Mouse (Mus musculus): ENCODE results near the gene Slc11a2. TPM values are rescaled to one million over a fixed set of nuclear protein-coding genes. Genes with fewer than 3 reads are reported as not detected.
A peak's percentile ranks its signal among the peaks of the same experiment; 100 is the strongest.
"Not testable (repeated sequence)": the region's sequence is repeated elsewhere in the genome, so short reads cannot be mapped to it uniquely, and the experiment has no call there.

Slc11a2 gene
- total RNA-seq, 1 experiment from 2014 or later = 102 TPM

DNA sequence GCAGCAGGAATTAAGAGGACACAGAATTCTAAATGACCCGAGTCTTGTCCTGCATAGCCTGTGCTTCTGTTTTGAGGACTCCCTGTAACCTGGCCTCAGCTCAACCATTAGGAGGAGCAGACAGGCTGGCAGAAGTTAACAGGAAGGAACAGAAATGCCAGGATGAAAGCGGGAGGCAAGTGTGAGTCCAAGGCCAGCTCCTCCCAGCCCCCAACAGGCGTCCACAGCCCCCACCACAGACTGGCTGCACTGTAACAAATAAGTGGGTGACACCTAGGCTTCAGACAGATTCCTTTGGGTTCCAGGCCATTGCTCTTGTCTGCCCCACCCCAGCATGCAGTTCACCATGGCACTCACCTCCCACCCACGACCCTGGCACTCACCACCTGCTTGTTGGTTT, 22.1 kb downstream of the Slc11a2 start:
- peak; percentile 61 for DNase-seq

GRCm38 (mm10) chr15:100402347-100402746, 22.5 kb downstream of the Slc11a2 start:
- no peak for DNase-seq

GRCm38 (mm10) chr15:100401811-100402210, 23.1 kb downstream of the Slc11a2 start:
- no peak for DNase-seq

GRCm38 (mm10) chr15:100400592-100401250, 24.2 kb downstream of the Slc11a2 start:
- no peak for DNase-seq

GRCm38 (mm10) chr15:100395561-100395960, 29.3 kb downstream of the Slc11a2 start:
- no peak for DNase-seq

- no peak for DNase-seq
Observed at GRCm38 (mm10) chr15:100393016-100393415, 31.9 kb downstream of the Slc11a2 start.

- DNase-seq = no peak
Observed at GRCm38 (mm10) chr15:100391599-100391998, 33.3 kb downstream of the Slc11a2 start.

DNA sequence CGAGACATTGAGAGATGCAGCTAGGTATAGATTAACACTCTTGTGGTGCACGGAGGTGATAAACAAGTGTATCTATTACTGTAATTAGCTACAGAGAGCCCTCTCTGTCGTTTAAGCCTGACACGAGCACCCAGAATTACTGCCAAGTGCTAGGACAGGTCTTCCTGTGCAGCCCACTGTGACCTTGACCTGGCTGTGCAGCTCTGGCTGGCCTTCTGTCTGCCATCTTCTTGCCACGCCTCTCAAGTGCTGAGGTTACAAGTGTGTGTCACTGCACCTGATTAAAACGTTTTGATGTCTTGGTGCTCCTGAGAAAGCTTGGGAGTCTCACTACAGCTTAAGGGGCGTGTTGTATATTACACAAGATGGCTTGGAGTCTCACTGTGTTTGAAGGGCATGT, 33.8 kb downstream of the Slc11a2 start:
- DNase-seq = peak; percentile 38

GRCm38 (mm10) chr15:100388886-100389285, 36.0 kb downstream of the Slc11a2 start:
- peak; percentile 45 for DNase-seq

DNA sequence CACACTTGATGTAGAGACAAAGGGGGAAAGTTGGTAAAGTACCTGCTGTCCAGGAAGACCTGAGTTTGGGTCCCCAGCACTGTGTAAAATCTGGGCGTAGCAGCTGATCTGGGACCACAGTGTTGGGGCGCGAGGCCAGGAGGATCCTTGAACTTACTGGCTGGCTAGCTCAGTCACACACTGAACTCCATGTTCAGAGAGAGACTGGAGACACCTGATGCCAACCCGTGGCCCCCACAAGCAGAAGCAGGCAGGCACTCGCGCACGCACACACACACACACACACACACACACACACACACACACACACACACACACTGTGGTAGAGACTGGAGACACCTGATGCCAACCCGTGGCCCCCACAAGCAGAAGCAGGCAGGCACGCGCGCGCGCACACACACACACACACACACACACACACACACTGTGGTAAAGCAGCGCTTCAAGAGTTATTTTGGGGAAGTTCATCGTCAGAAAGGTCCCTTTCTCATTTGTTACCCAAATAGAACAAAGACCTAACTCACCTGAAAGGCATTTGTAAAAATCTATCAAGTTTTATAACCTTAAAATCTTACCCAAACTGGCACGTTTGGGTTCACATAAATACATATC, 36.5 kb downstream of the Slc11a2 start:
- DNase-seq = no peak

DNA sequence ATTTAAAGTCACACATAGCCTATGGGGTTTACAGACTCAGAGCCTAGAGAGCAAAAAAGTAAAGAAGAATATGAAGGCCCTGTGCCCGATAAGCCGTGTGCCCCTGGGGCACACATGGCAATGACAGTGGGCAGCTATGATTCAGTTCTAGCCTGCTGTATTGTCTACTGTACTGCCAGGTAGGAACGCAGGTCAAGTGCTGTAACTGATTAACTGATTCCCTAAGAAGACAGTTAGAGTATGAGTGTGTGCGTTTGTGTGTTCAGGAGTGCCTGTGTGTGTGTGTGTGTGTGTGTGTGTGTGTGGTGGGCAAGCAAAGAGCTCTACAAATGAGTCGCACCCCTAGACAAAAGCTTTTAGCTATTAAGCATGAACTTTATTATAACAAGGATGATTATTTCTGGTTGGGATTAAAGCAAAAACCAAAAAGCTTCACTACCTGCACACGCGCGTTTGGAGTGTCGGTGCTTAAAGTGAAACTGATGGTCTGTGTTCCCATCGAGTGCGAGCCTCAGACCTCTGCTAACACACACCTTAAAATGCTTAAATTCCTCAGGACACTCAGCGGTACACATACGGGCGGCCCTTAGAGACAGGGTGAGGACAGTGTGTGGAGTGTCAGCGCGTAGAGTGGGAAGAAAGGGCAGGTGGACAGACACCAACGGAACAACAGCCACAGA, 37.2 kb downstream of the Slc11a2 start:
- DNase-seq = no peak

- no peak for DNase-seq
Observed at GRCm38 (mm10) chr15:100385705-100386104, 39.2 kb downstream of the Slc11a2 start.

DNA sequence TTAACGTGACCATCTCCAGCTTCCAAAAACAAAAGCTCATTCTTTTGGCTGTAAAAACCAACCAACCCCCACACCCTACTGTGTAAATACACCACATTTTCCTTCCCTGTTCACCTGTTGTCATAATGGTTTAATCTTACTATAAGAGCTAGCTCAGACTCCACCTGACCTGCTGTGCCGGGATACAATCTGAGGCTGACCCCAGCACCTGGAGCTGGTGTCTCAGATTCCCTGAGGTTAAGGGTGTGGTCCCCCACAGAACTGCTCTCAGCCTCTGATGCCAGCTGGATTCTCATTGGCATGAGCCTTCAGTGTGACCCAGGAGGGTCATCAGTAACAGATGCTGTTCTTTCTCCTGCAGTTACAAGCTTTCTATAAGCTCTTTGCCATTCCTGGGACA, 44.8 kb downstream of the Slc11a2 start:
- no peak for DNase-seq

- DNase-seq = no peak
Observed at GRCm38 (mm10) chr15:100379658-100380057, 45.2 kb downstream of the Slc11a2 start.

DNA sequence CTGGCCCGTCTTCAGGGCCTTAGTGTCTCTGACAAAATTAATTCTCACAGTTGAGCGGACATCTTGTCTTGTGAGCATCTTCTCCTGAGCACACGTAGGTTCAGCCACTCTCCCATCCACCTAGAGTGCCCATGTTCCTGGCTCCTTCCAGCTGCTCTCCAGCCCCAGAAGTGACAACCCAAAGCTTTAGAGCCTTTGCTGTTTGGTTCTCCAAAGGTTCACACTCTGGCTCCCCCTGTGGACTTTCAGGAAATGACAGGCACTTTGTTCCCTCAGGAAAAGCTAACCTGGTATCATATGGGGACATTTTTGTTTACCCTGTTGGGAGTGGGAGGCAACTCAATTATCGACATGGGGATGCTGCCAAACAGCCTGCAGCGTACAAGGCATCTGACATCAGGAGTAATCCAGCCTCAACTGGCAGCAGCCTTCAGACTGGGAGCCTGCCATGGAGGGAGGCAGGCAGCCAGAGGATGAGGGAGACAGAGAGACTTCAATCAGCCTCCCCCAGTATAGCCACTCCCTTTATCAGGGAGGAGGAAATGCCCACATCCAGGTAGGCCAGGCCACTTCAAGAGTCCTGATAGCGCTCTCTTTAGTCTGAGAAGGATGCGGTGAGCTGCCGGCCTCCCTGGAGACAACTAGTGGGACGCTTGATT, 46.9 kb downstream of the Slc11a2 start:
- DNase-seq = not testable (repeated sequence)

DNA sequence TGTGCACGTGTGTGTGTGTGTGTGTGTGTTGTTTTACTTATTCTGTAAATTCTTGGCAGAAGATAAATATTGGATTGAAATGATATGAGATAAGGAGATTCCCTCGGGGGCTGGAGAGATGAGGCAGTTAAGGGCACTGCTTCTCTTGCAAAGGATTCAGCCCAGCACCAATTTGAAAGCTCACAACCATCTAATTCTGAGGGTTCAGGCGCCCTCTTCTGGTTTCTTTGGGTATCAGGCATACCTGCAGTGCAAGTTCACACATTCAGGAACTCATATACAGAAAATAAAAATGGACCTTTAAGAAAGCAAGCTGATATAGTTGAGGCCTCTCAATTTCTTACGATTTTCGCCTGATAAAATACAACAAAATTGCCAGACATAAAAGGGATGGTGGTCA, 49.8 kb downstream of the Slc11a2 start:
- peak; percentile 71 for DNase-seq

- no peak for DNase-seq
Observed at GRCm38 (mm10) chr15:100367119-100367518, 57.8 kb downstream of the Slc11a2 start.

DNA sequence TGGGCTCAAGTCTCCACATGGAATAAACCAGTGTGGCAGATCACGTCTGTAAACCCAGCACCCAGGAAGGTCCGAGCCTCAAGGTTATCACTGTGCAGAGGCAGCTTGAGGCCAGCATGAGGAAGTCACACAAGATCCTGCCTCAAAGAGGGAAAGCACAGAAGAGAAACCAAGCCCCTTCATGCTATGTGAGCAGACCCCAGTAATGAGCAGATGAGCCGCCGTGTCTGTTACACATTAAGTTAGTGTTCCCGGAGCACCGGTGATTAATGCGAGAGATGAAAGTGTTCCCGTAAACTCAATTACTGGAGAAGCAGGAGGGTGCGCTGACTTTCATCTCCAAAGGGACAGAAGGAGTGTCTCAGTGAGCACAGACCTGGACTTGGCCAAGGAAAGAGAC, 58.9 kb downstream of the Slc11a2 start:
- DNase-seq = not testable (repeated sequence)

DNA sequence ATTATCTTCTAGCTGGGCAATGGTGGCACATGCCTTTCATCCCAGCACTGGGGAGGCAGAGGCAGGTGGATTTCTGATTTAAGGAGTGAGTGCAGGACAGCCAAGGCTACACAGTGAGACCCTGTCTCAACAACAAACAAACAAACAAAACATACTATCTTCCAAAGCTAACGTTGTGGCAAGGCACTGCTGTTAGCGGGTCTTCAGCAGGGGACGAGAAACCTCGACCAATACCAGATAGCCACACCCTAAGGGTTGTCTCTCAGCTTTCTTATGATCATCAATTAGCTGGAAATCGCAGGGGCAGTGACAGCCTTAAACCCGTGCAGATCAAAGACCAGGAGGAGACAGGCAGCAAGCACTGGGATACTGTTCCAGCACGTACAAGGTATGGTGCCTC, 60.6 kb downstream of the Slc11a2 start, which contains the start of gene Higd1c:
Gene Higd1c, plus strand, starts transcription at position 301 of the 400 bp plus-strand sequence.
- DNase-seq = no peak

DNA sequence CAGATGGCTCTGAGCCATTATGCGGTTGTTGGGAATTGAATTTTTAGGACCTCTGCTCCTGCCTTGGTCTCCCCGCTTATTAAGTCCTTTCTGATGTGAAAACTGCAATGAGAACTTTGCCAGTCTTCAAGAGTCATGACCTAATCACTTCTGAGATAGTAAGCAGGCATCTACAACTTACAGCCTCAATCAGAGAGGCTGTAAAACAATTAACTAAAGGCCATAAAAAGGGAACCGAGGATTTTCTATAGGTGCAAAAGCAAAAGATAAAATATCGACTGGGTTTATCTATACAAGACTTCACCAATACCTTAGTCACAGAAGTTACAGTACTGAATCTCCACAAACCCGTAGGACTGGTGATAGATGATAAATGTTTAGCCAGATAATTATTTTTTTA, 69.0 kb downstream of the Slc11a2 start:
- DNase-seq = no peak

- DNase-seq = not testable (repeated sequence)
Observed at GRCm38 (mm10) chr15:100353399-100353798, 71.5 kb downstream of the Slc11a2 start.

GRCm38 (mm10) chr15:100352711-100353250, 72.1 kb downstream of the Slc11a2 start, which contains the start of the genes Methig1 and Mettl7a2:
Gene Methig1 (plus strand): TSS chr15:100353149.
Gene Mettl7a2 (plus strand): TSS chr15:100353200.
- no peak for DNase-seq
